Mouse (Mus musculus) thymus, adult 18-20 months (tissue): Measurements from ENCODE around the gene Bad.

ENCODE experiments used
- DNase-seq, 2 experiments: peaks; one replicate each; pipeline ENCODE4 v3.0.0; 2022; ENCODE audit warnings: mixed read lengths in 2 of 2

Bad gene

GRCm38 (mm10) chr19:6915276-6915675, 26.4 kb upstream of the Bad start:
- DNase-seq = no peak

GRCm38 (mm10) chr19:6916496-6916895, 25.2 kb upstream of the Bad start:
- no peak for DNase-seq

GRCm38 (mm10) chr19:6918321-6918720, 23.3 kb upstream of the Bad start:
- no peak for DNase-seq

- no peak for DNase-seq
These were observed 22.2 kb upstream of the Bad start for GRCm38 (mm10) chr19:6919431-6919830.

- DNase-seq = no peak
These were observed 21.6 kb upstream of the Bad start for GRCm38 (mm10) chr19:6919876-6920740.

- DNase-seq = peak; percentile 59 to 74
These were observed 20.7 kb upstream of the Bad start for GRCm38 (mm10) chr19:6920741-6921636.

GRCm38 (mm10) chr19:6921647-6922567, 19.8 kb upstream of the Bad start, which contains the start of gene Esrra:
Esrra (minus strand) TSS chr19:6921813.
- peak; percentile 100 for DNase-seq

GRCm38 (mm10) chr19:6922901-6923735, 18.5 kb upstream of the Bad start:
- DNase-seq = no peak

- DNase-seq = peak; percentile 54 to 70
These were observed 17.0 kb upstream of the Bad start for GRCm38 (mm10) chr19:6924461-6925306.

GRCm38 (mm10) chr19:6925307-6925573, 16.4 kb upstream of the Bad start, which contains the start of gene Catsperz:
Catsperz (minus strand) TSS chr19:6925380.
- no peak for DNase-seq

GRCm38 (mm10) chr19:6925611-6926329, 15.9 kb upstream of the Bad start:
- DNase-seq = no peak

GRCm38 (mm10) chr19:6926559-6927255, 15.0 kb upstream of the Bad start:
- no peak for DNase-seq

- DNase-seq = no peak
These were observed 13.6 kb upstream of the Bad start for GRCm38 (mm10) chr19:6928080-6928479.

GRCm38 (mm10) chr19:6931002-6931401, 10.7 kb upstream of the Bad start:
- DNase-seq = no peak

GRCm38 (mm10) chr19:6932018-6932417, 9.6 kb upstream of the Bad start:
- no peak for DNase-seq

GRCm38 (mm10) chr19:6933102-6933435, 8.6 kb upstream of the Bad start:
- no peak for DNase-seq

- no peak for DNase-seq
These were observed 8.0 kb upstream of the Bad start for GRCm38 (mm10) chr19:6933436-6934194.

- no peak for DNase-seq
These were observed 7.3 kb upstream of the Bad start, which contains the start of gene Kcnk4 for GRCm38 (mm10) chr19:6934195-6934977. Kcnk4 (minus strand) TSS chr19:6934515.
